Mouse (Mus musculus) intestine, embryonic 15.5 days (tissue): ENCODE measurements around the gene Dmpk. TPM values are rescaled to one million over a fixed set of nuclear protein-coding genes. Genes with fewer than 3 reads are reported as not detected.
A peak's percentile ranks its signal among the peaks of the same experiment; 100 is the strongest.

ENCODE experiments used
- ATAC-seq: fragments of 200-750 bp; cut with Nextera tagmentation; 2 replicates; pipeline ENCODE4 v1.8.0; 2017; ENCODE audit warnings: moderate TSS enrichment, moderate library complexity
- H3K27ac ChIP-seq: fragments of 300-500 bp; sonication (generic); 2 replicates; pipeline ENCODE4 v1.5.1; 2015; ENCODE audit warnings: mild to moderate bottlenecking, inconsistent platforms
- H3K27me3 ChIP-seq: fragments of 300-500 bp; sonication (generic); replicated peaks from 2 replicates; pipeline ENCODE4 v1.6.1; 2015; ENCODE audit warnings: inconsistent platforms
- H3K36me3 ChIP-seq: fragments of 300-500 bp; sonication (generic); 2 replicates; pipeline ENCODE4 v1.6.1; 2015; ENCODE audit warnings: inconsistent platforms
- H3K4me1 ChIP-seq: fragments of 300-500 bp; sonication (generic); replicated peaks from 2 replicates; pipeline ENCODE4 v1.6.1; 2015; ENCODE audit warnings: inconsistent platforms
- H3K4me2 ChIP-seq: fragments of 300-500 bp; sonication (generic); replicated peaks from 2 replicates; pipeline ENCODE4 v1.6.1; 2015; ENCODE audit warnings: mild to moderate bottlenecking, inconsistent platforms
- H3K4me3 ChIP-seq: fragments of 300-500 bp; sonication (generic); replicated peaks from 2 replicates; pipeline ENCODE4 v1.5.1; 2015; ENCODE audit warnings: inconsistent platforms
- H3K9ac ChIP-seq: fragments of 300-500 bp; sonication (generic); 2 replicates; pipeline ENCODE4 v1.6.1; 2015; ENCODE audit warnings: inconsistent platforms
- H3K9me3 ChIP-seq: fragments of 300-500 bp; sonication (generic); 2 replicates; pipeline ENCODE4 v1.6.1; 2016; ENCODE audit warnings: inconsistent platforms
- WGBS: fragments of 180-500 bp; shearing (Covaris S2); methylation state at CpG from one replicate; pipeline ENCODE4 v1.1.7; 2015; 5-methylcytosine and 5-hydroxymethylcytosine counted together
- polyA plus RNA-seq: library from polyadenylated mRNA; unstranded; fragments of >200 nt; fragmentation: Nextera tagmentation; extraction: Ambion mirVana; gene quantifications from 2 replicates; pipeline ENCODE4 v1.2.1, GENCODE M21; 2015

Gene Dmpk
- polyA plus RNA-seq, 1 experiment from 2014 or later, result 52.2 TPM

- H3K9me3 ChIP-seq, result no peaks in the 10 kb centered on the region
- H3K4me1 ChIP-seq, result no peaks in the 10 kb centered on the region
- WGBS, result 81% methylated on average over 2 of the region's 2 CpGs
- H3K9ac ChIP-seq, result no peak overlapping the region
- H3K4me3 ChIP-seq, result no peak overlapping the region
- 0 out of 2 replicates have a peak, but pooled peaks cover 2% of the 10 kb centered on the region for H3K36me3 ChIP-seq
- no peaks in the 10 kb centered on the region for H3K27me3 ChIP-seq
- no peak overlapping the region for H3K4me2 ChIP-seq
- no peak overlapping the region for H3K27ac ChIP-seq
- no peak for ATAC-seq
These were observed 20.8 kb downstream of the Dmpk start for GRCm38 (mm10) chr7:19104486-19104885.

- WGBS, result 46% methylated on average over 3 of the region's 3 CpGs
- H3K27ac ChIP-seq, result no peak overlapping the region
- no peak overlapping the region for H3K9ac ChIP-seq
- H3K9me3 ChIP-seq, result no peaks in the 10 kb centered on the region
- H3K27me3 ChIP-seq, result no peaks in the 10 kb centered on the region
- H3K4me2 ChIP-seq, result no peak overlapping the region
- H3K4me3 ChIP-seq, result no peak overlapping the region
- ATAC-seq, result no peak
- H3K4me1 ChIP-seq, result no peaks in the 10 kb centered on the region
- H3K36me3 ChIP-seq, result 0 out of 2 replicates have a peak, but pooled peaks cover 2% of the 10 kb centered on the region
These were observed 23.8 kb downstream of the Dmpk start for GRCm38 (mm10) chr7:19107436-19107835.

GRCm38 (mm10) chr7:19109565-19109964, 25.9 kb downstream of the Dmpk start:
- no peak overlapping the region for H3K4me2 ChIP-seq
- no peak overlapping the region for H3K27ac ChIP-seq
- H3K4me3 ChIP-seq, result no peak overlapping the region
- H3K27me3 ChIP-seq, result no peaks in the 10 kb centered on the region
- H3K9ac ChIP-seq, result no peak overlapping the region
- 89% methylated on average over 1 of the region's 1 CpGs for WGBS
- H3K4me1 ChIP-seq, result no peaks in the 10 kb centered on the region
- ATAC-seq, result no peak
- H3K9me3 ChIP-seq, result no peaks in the 10 kb centered on the region
- no peaks in the 10 kb centered on the region for H3K36me3 ChIP-seq

GRCm38 (mm10) chr7:19118028-19118771, 34.6 kb downstream of the Dmpk start, which contains the start of gene Gm4969:
Gene Gm4969, minus strand, starts transcription at chr7:19118368.
- Histone ChIP-seq H3K9me3 (no peaks in the 10 kb centered on the region), H3K4me2 (peak within 1 kb of the TSS; percentile 70), H3K9ac (no peak within 1 kb of the TSS), H3K27ac (no peak within 1 kb of the TSS), H3K27me3 (no peaks in the 10 kb centered on the region), H3K36me3 (no peaks in the 10 kb centered on the region), H3K4me1 (peaks cover 6% of the 10 kb centered on the region), H3K4me3 (peak within 1 kb of the TSS; percentile 25)
- ATAC-seq, result peak; percentile 21
- 28% methylated on average over 47 of the region's 64 CpGs for WGBS

- H3K9ac ChIP-seq, result no peak overlapping the region
- peaks cover 6% of the 10 kb centered on the region for H3K4me1 ChIP-seq
- no peaks in the 10 kb centered on the region for H3K27me3 ChIP-seq
- no peak overlapping the region; the same call in 1 of the 2 replicates for H3K4me2 ChIP-seq
- peak; percentile 26 for ATAC-seq
- H3K9me3 ChIP-seq, result no peaks in the 10 kb centered on the region
- H3K4me3 ChIP-seq, result no peak overlapping the region
- H3K27ac ChIP-seq, result no peak overlapping the region
- WGBS, result 93% methylated on average over 8 of the region's 8 CpGs
- no peaks in the 10 kb centered on the region for H3K36me3 ChIP-seq
These were observed 35.4 kb downstream of the Dmpk start for GRCm38 (mm10) chr7:19119083-19119482.

GRCm38 (mm10) chr7:19119631-19120429, 36.2 kb downstream of the Dmpk start, which contains the start of gene Fbxo46:
Gene Fbxo46, plus strand, starts transcription at chr7:19119859.
- Histone ChIP-seq H3K4me2 (peak within 1 kb of the TSS; percentile 76), H3K27ac (no peak within 1 kb of the TSS), H3K4me3 (peak within 1 kb of the TSS; percentile 67), H3K27me3 (no peaks in the 10 kb centered on the region), H3K4me1 (peaks cover 6% of the 10 kb centered on the region), H3K9me3 (no peaks in the 10 kb centered on the region), H3K9ac (peak within 1 kb of the TSS; percentile 73), H3K36me3 (no peaks in the 10 kb centered on the region)
- 2% methylated on average over 34 of the region's 34 CpGs for WGBS
- ATAC-seq, result peak; percentile 97

GRCm38 (mm10) chr7:19121686-19122085, 38.0 kb downstream of the Dmpk start:
- Histone ChIP-seq H3K9me3 (no peaks in the 10 kb centered on the region), H3K27ac (no peak overlapping the region), H3K4me2 (no peak overlapping the region), H3K9ac (no peak overlapping the region), H3K27me3 (no peaks in the 10 kb centered on the region), H3K4me1 (peaks cover 6% of the 10 kb centered on the region), H3K4me3 (no peak overlapping the region), H3K36me3 (no peaks in the 10 kb centered on the region)
- 79% methylated on average over 4 of the region's 4 CpGs for WGBS
- ATAC-seq, result no peak

- no peak overlapping the region for H3K4me3 ChIP-seq
- H3K9ac ChIP-seq, result no peak overlapping the region
- H3K36me3 ChIP-seq, result no peaks in the 10 kb centered on the region
- H3K9me3 ChIP-seq, result no peaks in the 10 kb centered on the region
- no peak overlapping the region for H3K27ac ChIP-seq
- H3K27me3 ChIP-seq, result no peaks in the 10 kb centered on the region
- 86% methylated on average over 6 of the region's 6 CpGs for WGBS
- no peaks in the 10 kb centered on the region for H3K4me1 ChIP-seq
- no peak overlapping the region for H3K4me2 ChIP-seq
- ATAC-seq, result no peak
These were observed 41.1 kb downstream of the Dmpk start for GRCm38 (mm10) chr7:19124713-19125112.

- Histone ChIP-seq H3K4me1 (peaks cover 12% of the 10 kb centered on the region; the same call in 1 of the 2 replicates), H3K27ac (no peak overlapping the region), H3K4me3 (no peak overlapping the region), H3K27me3 (no peaks in the 10 kb centered on the region), H3K9ac (no peak overlapping the region), H3K4me2 (no peak overlapping the region), H3K9me3 (no peaks in the 10 kb centered on the region), H3K36me3 (no peaks in the 10 kb centered on the region)
- ATAC-seq, result no peak
- 75% methylated on average over 5 of the region's 5 CpGs for WGBS
These were observed 44.1 kb downstream of the Dmpk start for GRCm38 (mm10) chr7:19127744-19128143.

GRCm38 (mm10) chr7:19129396-19129795, 45.7 kb downstream of the Dmpk start:
- H3K9ac ChIP-seq, result no peak overlapping the region
- no peak for ATAC-seq
- WGBS, result 87% methylated on average over 5 of the region's 5 CpGs
- no peaks in the 10 kb centered on the region for H3K27me3 ChIP-seq
- no peak overlapping the region for H3K4me3 ChIP-seq
- no peak overlapping the region for H3K4me2 ChIP-seq
- no peaks in the 10 kb centered on the region for H3K9me3 ChIP-seq
- H3K4me1 ChIP-seq, result peaks cover 12% of the 10 kb centered on the region; the same call in 1 of the 2 replicates
- H3K36me3 ChIP-seq, result no peaks in the 10 kb centered on the region
- no peak overlapping the region for H3K27ac ChIP-seq

GRCm38 (mm10) chr7:19130657-19131056, 47.0 kb downstream of the Dmpk start:
- Histone ChIP-seq H3K36me3 (peaks cover 7% of the 10 kb centered on the region; the same call in 1 of the 2 replicates), H3K4me2 (peak overlapping the region; percentile 83), H3K27me3 (no peaks in the 10 kb centered on the region), H3K9ac (0 out of 2 replicates have a peak overlapping the region, but pooled peaks have one; percentile 14), H3K9me3 (no peaks in the 10 kb centered on the region), H3K4me1 (peaks cover 12% of the 10 kb centered on the region; the same call in 1 of the 2 replicates), H3K27ac (peak overlapping the region; percentile 74; the same call in 1 of the 2 replicates), H3K4me3 (no peak overlapping the region)
- WGBS, result 27% methylated on average over 4 of the region's 4 CpGs
- ATAC-seq, result 0 out of 2 replicates have a peak, but pooled peaks have one; percentile 3

GRCm38 (mm10) chr7:19131324-19131848, 47.7 kb downstream of the Dmpk start:
- Histone ChIP-seq H3K9me3 (no peaks in the 10 kb centered on the region), H3K4me1 (peaks cover 12% of the 10 kb centered on the region; the same call in 1 of the 2 replicates), H3K36me3 (peaks cover 14% of the 10 kb centered on the region), H3K9ac (peak overlapping the region; percentile 46), H3K27ac (peak overlapping the region; percentile 74), H3K4me3 (peak overlapping the region; percentile 46), H3K27me3 (no peaks in the 10 kb centered on the region), H3K4me2 (peak overlapping the region; percentile 83)
- WGBS, result under 1% methylated on average over 39 of the region's 39 CpGs
- ATAC-seq, result peak; percentile 99
